Mouse (Mus musculus) myocyte (in vitro differentiated cells): ENCODE measurements around the gene Serpinb9b. TPM values are rescaled to one million over a fixed set of nuclear protein-coding genes. Genes with fewer than 3 reads are reported as not detected.
"Not testable (repeated sequence)": the region's sequence is repeated elsewhere in the genome, so short reads cannot be mapped to it uniquely, and the experiment has no call there.

Experiments
- H3K27me3 ChIP-seq: one replicate; pipeline ENCODE4 v1.6.1; 2011; ENCODE audit not compliant: control insufficient read depth, insufficient read depth, insufficient read length
- H3K36me3 ChIP-seq: one replicate; pipeline ENCODE4 v1.6.1; 2011; ENCODE audit not compliant: control insufficient read depth, insufficient read depth
- H3K4me2 ChIP-seq: one replicate; pipeline ENCODE4 v1.6.1; 2011; ENCODE audit warnings: low read depth, control low read depth
- H3K4me3 ChIP-seq: one replicate; pipeline ENCODE4 v1.5.1; 2011; ENCODE audit warnings: mild to moderate bottlenecking, control low read depth, moderate library complexity
- H3K79me2 ChIP-seq: one replicate; pipeline ENCODE4 v1.6.1; 2011; ENCODE audit not compliant: control insufficient read depth, insufficient read depth
- H3ac ChIP-seq: one replicate; pipeline ENCODE4 v1.6.1; 2011; ENCODE audit not compliant: control insufficient read depth, insufficient read length
- CEBPB ChIP-seq: IDR thresholded peaks from 2 replicates; pipeline ENCODE4 v1.6.1; 2011; ENCODE audit warnings: mild to moderate bottlenecking, moderate library complexity; ENCODE audit not compliant: poor library complexity, insufficient read depth, severe bottlenecking
- E2F4 ChIP-seq: IDR thresholded peaks from one replicate; pipeline ENCODE4 v1.6.1; 2011; ENCODE audit warnings: mild to moderate bottlenecking, control low read depth, moderate library complexity; ENCODE audit not compliant: insufficient read depth
- MAX ChIP-seq: IDR thresholded peaks from one replicate; pipeline ENCODE4 v1.6.1; 2011; ENCODE audit warnings: low read depth, mild to moderate bottlenecking, control low read depth
- MYOD1 ChIP-seq, 3 experiments: IDR thresholded peaks; one replicate each; pipeline ENCODE4 v1.6.1; 2011; ENCODE audit warnings: control low read depth in 2 of 3, low read depth in 2 of 3, mild to moderate bottlenecking in 2 of 3, moderate library complexity in 1 of 3; ENCODE audit not compliant: insufficient read length in 2 of 3, control insufficient read depth in 1 of 3
- MYOG ChIP-seq, 3 experiments: IDR thresholded peaks; one replicate each; pipeline ENCODE4 v1.6.1; 2011; ENCODE audit warnings: control low read depth in 2 of 3, low read depth in 2 of 3, mild to moderate bottlenecking in 2 of 3; ENCODE audit not compliant: insufficient read length in 2 of 3, control insufficient read depth in 1 of 3, insufficient read depth in 1 of 3
- POLR2A ChIP-seq: IDR thresholded peaks from one replicate; pipeline ENCODE4 v1.6.1; 2011; ENCODE audit warnings: low read depth, mild to moderate bottlenecking, control low read depth, moderate library complexity; ENCODE audit not compliant: insufficient read length
- POLR2AphosphoS2 ChIP-seq: IDR thresholded peaks from one replicate; pipeline ENCODE4 v1.6.1; 2011; ENCODE audit warnings: low read depth, control low read depth; ENCODE audit not compliant: insufficient read length
- REST ChIP-seq: IDR thresholded peaks from one replicate; pipeline ENCODE4 v1.6.1; 2011; ENCODE audit warnings: mild to moderate bottlenecking, control low read depth, moderate library complexity; ENCODE audit not compliant: insufficient read depth, insufficient read length
- SRF ChIP-seq: IDR thresholded peaks from one replicate; pipeline ENCODE4 v1.6.1; 2011; ENCODE audit warnings: low read depth; ENCODE audit not compliant: control insufficient read depth, insufficient read length
- TCF12 ChIP-seq: IDR thresholded peaks from one replicate; pipeline ENCODE4 v1.6.1; 2011; ENCODE audit warnings: mild to moderate bottlenecking, control low read depth; ENCODE audit not compliant: poor library complexity, insufficient read depth, severe bottlenecking
- TCF3 ChIP-seq: IDR thresholded peaks from one replicate; pipeline ENCODE4 v1.6.1; 2011; ENCODE audit warnings: low read depth, control low read depth; ENCODE audit not compliant: insufficient read length
- USF1 ChIP-seq: IDR thresholded peaks from one replicate; pipeline ENCODE4 v1.6.1; 2011; ENCODE audit warnings: low read depth, mild to moderate bottlenecking, control low read depth, moderate library complexity
- polyA plus RNA-seq: library from polyadenylated mRNA; unstranded; fragments of >200 nt; fragmentation: generic; extraction: Trizol; gene quantifications from one replicate; pipeline ENCODE4 v1.2.1, GENCODE M21; 2012; ENCODE audit warnings: missing spikeins

Gene Serpinb9b
- polyA plus RNA-seq, 1 experiment, result 0.79 TPM

- no peaks in the 10 kb centered on the region for H3K27me3 ChIP-seq
- H3K79me2 ChIP-seq, result no peaks in the 10 kb centered on the region
- H3K36me3 ChIP-seq, result no peaks in the 10 kb centered on the region
- no peak overlapping the region for H3ac ChIP-seq
- no peak overlapping the region for H3K4me3 ChIP-seq
- no peak overlapping the region for H3K4me2 ChIP-seq
- TF ChIP-seq USF1, result no peak
- TF ChIP-seq MYOD1 (IDR thresholded peaks at IDR 0.05; ENCODE audit: control insufficient read depth in 1 of 3, insufficient read length in 2 of 3, low read depth in 2 of 3), result no peak
- TF ChIP-seq POLR2A, result no peak
- TF ChIP-seq TCF12, result no peak
- TF ChIP-seq MYOG (IDR thresholded peaks at IDR 0.05; ENCODE audit: control insufficient read depth in 1 of 3, insufficient read depth in 1 of 3, insufficient read length in 2 of 3, low read depth in 2 of 3), result no peak
Observed at GRCm38 (mm10) chr13:33026427-33027057, 674 bp upstream of the Serpinb9b start.

- Histone ChIP-seq H3K4me3 (no peak overlapping the region), H3K79me2 (no peaks in the 10 kb centered on the region), H3K27me3 (no peaks in the 10 kb centered on the region), H3K36me3 (no peaks in the 10 kb centered on the region), H3K4me2 (peak overlapping the region; percentile 36), H3ac (no peak overlapping the region)
- TF ChIP-seq SRF (no peak), CEBPB (no peak), MAX (no peak)
Observed at GRCm38 (mm10) chr13:33028146-33028545, 930 bp downstream of the Serpinb9b start.

- Histone ChIP-seq H3K4me3 (no peak overlapping the region), H3K27me3 (no peaks in the 10 kb centered on the region), H3K4me2 (peak overlapping the region; percentile 36), H3K79me2 (no peaks in the 10 kb centered on the region), H3K36me3 (no peaks in the 10 kb centered on the region), H3ac (no peak overlapping the region)
- TF ChIP-seq REST (no peak), TCF12 (no peak), SRF (no peak), E2F4 (no peak), CEBPB (no peak), TCF3 (no peak), MYOG (IDR thresholded peaks at IDR 0.05; ENCODE audit: control insufficient read depth in 1 of 3, insufficient read depth in 1 of 3, insufficient read length in 2 of 3, low read depth in 2 of 3) (no peak), MYOD1 (IDR thresholded peaks at IDR 0.05; ENCODE audit: control insufficient read depth in 1 of 3, insufficient read length in 2 of 3, low read depth in 2 of 3) (peak in 1 of 3 experiments; percentile 7), POLR2AphosphoS2 (no peak), POLR2A (no peak), MAX (no peak), USF1 (peak; percentile 38)
Observed at GRCm38 (mm10) chr13:33028550-33028949, 1.3 kb downstream of the Serpinb9b start.

GRCm38 (mm10) chr13:33029478-33029877 lies 2.3 kb downstream of the Serpinb9b start:
- not testable (repeated sequence) for H3K79me2 ChIP-seq, H3K4me2 ChIP-seq, H3K4me3 ChIP-seq, H3K36me3 ChIP-seq, H3ac ChIP-seq, H3K27me3 ChIP-seq

DNA sequence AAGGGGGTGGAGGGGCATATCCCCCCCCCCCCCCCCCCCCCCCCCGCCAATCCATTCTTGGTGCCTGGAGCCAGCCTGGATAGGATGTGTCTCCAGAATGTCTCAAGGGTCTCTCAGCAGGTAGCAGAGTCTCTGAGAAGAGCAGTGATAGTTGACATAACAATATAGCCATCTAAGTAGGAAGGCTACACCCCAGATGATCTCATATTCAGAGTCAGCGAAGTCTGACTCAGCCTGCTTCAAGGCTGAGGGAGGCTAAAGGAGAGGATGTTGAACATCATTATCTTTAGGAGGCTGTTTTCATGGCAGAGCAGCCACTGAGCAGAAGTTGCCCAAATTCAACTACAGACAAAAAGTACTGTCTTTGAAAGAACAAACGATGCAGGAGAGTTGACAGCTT lies 3.1 kb downstream of the Serpinb9b start:
- Histone ChIP-seq H3K4me3 (no peak overlapping the region), H3K79me2 (no peaks in the 10 kb centered on the region), H3K27me3 (no peaks in the 10 kb centered on the region), H3K4me2 (no peak overlapping the region), H3ac (no peak overlapping the region), H3K36me3 (no peaks in the 10 kb centered on the region)
- no peak for TF ChIP-seq MAX
- no peak for TF ChIP-seq E2F4
- TF ChIP-seq MYOD1 (IDR thresholded peaks at IDR 0.05; ENCODE audit: control insufficient read depth in 1 of 3, insufficient read length in 2 of 3, low read depth in 2 of 3), result no peak
- no peak for TF ChIP-seq CEBPB
- no peak for TF ChIP-seq POLR2AphosphoS2
- TF ChIP-seq TCF3, result no peak
- TF ChIP-seq USF1, result no peak
- no peak for TF ChIP-seq SRF
- no peak for TF ChIP-seq REST
- no peak for TF ChIP-seq TCF12
- no peak for TF ChIP-seq POLR2A
